Mouse (Mus musculus) thymus, adult 2 months (tissue): ENCODE results near the gene Actn3. TPM values are rescaled to one million over a fixed set of nuclear protein-coding genes. Genes with fewer than 3 reads are reported as not detected.
A peak's percentile ranks its signal among the peaks of the same experiment; 100 is the strongest.

Experiments used
- DNase-seq: peaks from one replicate; pipeline ENCODE4 v3.0.0; 2021
- H3K27ac ChIP-seq: fragments of 200-500 bp; 2 replicates; pipeline ENCODE4 v1.5.1; 2012; ENCODE audit warnings: low read length, control low read depth; ENCODE audit not compliant: control insufficient read depth, insufficient read depth
- H3K27me3 ChIP-seq: fragments of 200-500 bp; 2 replicates; pipeline ENCODE4 v1.6.1; 2012; ENCODE audit warnings: mild to moderate bottlenecking, low read length, moderate library complexity, mixed read lengths; ENCODE audit not compliant: control insufficient read depth, insufficient read depth
- H3K36me3 ChIP-seq: fragments of 200-500 bp; 2 replicates; pipeline ENCODE4 v1.6.1; 2012; ENCODE audit warnings: mild to moderate bottlenecking, low read length, moderate library complexity; ENCODE audit not compliant: control insufficient read depth, insufficient read depth
- H3K4me1 ChIP-seq: fragments of 200-500 bp; replicated peaks from 2 replicates; pipeline ENCODE4 v1.6.1; 2012; ENCODE audit warnings: low read length; ENCODE audit not compliant: control insufficient read depth, insufficient read depth
- H3K4me3 ChIP-seq: fragments of 200-500 bp; 2 replicates; pipeline ENCODE4 v1.5.1; 2012; ENCODE audit warnings: mild to moderate bottlenecking, low read length, control low read depth, moderate library complexity; ENCODE audit not compliant: control insufficient read depth, insufficient read depth
- CTCF ChIP-seq: fragments of 200-500 bp; IDR thresholded peaks from 2 replicates; pipeline ENCODE4 v1.5.1; 2012; ENCODE audit warnings: mild to moderate bottlenecking, control low read depth, low read length, moderate library complexity, borderline replicate concordance; ENCODE audit not compliant: control insufficient read depth, poor library complexity, insufficient read depth; ENCODE audit errors: extremely low read depth
- POLR2A ChIP-seq: fragments of 200-500 bp; IDR thresholded peaks from 2 replicates; pipeline ENCODE4 v1.6.1; 2012; ENCODE audit warnings: mild to moderate bottlenecking, low read length, control low read depth, moderate library complexity; ENCODE audit not compliant: control insufficient read depth, poor library complexity, insufficient read depth; ENCODE audit errors: extremely low read depth
- WGBS: fragments of 180-500 bp; shearing (Covaris S2); methylation state at CpG from one replicate; pipeline ENCODE4 v1.1.7; 2018; 5-methylcytosine and 5-hydroxymethylcytosine counted together
- polyA plus RNA-seq: library from polyadenylated mRNA; depleted of rRNA; stranded (reverse); fragments of >200 nt; gene quantifications from 2 replicates; pipeline ENCODE4 v1.2.3, GENCODE M21; 2012

Actn3 gene
- polyA plus RNA-seq, 1 experiment = 11.8 TPM

DNA sequence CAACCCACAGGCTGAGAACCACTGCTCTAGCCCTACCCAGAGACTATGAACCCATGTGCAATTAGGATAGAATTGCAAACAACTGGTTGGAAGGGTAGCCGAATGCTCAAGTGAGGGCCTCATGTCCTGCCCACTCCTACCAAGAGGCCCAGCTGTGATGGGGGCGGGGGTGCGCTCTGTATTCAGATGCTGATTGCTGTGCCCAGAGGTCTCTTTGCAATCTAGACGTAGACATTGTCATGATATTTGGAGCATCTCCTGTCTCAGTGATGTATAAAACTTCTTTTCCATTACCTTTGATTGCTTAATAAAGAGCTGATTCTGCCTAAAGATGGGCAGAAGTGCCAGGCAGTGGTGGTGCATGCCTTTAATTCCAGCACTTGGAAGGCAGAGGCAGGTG lies 27.9 kb downstream of the Actn3 start:
- peaks cover 6% of the 10 kb centered on the region; the same call in 1 of the 2 replicates for H3K27me3 ChIP-seq
- no peak for TF ChIP-seq POLR2A
- no peak for TF ChIP-seq CTCF
- H3K36me3 ChIP-seq = no peaks in the 10 kb centered on the region
- H3K4me1 ChIP-seq = no peaks in the 10 kb centered on the region
- WGBS = 87% methylated on average over 4 of the region's 4 CpGs
- DNase-seq = no peak
- no peak overlapping the region for H3K4me3 ChIP-seq
- H3K27ac ChIP-seq = no peak overlapping the region

DNA sequence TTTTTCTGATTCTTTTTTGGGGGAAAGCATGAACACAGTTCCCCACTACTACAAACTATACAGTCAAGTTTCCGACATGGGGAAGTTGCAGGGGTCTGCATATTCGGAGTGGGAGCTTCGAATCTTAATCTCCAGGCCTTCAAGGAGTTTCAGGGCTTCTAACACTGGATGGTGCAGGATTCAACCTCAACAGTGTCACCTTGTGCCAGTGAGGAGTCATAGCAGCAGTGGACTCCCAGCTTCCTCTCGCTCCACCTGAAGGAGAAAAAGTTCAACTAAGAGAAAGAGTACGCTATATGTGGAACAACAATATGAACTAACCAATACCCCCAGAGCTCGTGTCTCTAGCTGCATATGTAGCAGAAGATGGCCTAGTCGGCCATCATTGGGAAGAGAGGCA lies 30.2 kb downstream of the Actn3 start:
- Histone ChIP-seq H3K4me3 (no peak overlapping the region), H3K36me3 (no peaks in the 10 kb centered on the region), H3K27me3 (no peaks in the 10 kb centered on the region), H3K4me1 (no peaks in the 10 kb centered on the region), H3K27ac (no peak overlapping the region)
- no peak for TF ChIP-seq POLR2A
- TF ChIP-seq CTCF = no peak
- 23% methylated on average over 7 of the region's 7 CpGs for WGBS
- peak; percentile 27 for DNase-seq

DNA sequence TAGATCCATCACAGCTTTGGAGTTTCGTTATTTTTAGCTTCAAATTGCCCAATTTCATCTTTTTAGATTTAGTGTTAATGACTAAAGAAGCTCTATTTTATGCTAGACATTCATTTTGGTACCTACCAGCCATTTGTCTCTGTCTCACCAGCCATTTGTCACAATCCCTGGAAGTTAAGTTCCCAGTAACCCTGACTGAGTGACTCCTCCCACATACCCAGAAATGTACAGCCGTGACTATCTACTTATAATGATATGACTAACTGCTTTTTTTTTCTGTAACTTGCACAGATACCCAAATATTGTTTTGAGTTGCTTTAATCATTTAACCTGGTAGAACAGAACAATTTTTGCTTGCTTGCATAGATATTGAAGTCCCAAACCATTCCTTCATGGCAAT lies 31.9 kb downstream of the Actn3 start:
- H3K4me1 ChIP-seq = no peaks in the 10 kb centered on the region
- no peaks in the 10 kb centered on the region for H3K36me3 ChIP-seq
- DNase-seq = no peak
- no peak overlapping the region for H3K27ac ChIP-seq
- no peak overlapping the region for H3K4me3 ChIP-seq
- WGBS = 85% methylated on average over 2 of the region's 2 CpGs
- H3K27me3 ChIP-seq = no peaks in the 10 kb centered on the region; the same call in 1 of the 2 replicates
- TF ChIP-seq POLR2A = no peak
- no peak for TF ChIP-seq CTCF

DNA sequence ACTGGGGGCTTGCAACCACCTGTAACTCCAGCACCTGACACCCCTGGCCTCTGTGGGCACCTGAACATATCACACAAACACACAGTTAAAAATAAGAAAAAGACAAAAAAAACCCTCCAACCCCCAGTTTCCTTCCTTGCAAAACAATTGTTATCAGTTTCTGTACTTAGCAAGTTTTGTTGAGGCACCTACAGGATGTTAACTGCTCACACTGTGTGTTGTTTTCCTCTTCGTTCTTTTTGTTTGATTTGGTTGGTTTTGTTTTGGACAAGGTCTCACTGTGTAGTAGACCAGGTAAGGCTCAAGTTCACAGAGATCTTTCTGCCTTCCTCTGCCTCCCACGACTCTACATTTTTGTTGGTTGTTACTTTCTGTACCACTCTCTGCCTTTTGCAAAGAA lies 35.1 kb downstream of the Actn3 start:
- Histone ChIP-seq H3K36me3 (no peaks in the 10 kb centered on the region), H3K4me1 (peaks cover 15% of the 10 kb centered on the region), H3K4me3 (no peak overlapping the region), H3K27me3 (no peaks in the 10 kb centered on the region; the same call in 1 of the 2 replicates), H3K27ac (peak overlapping the region; percentile 64)
- no peak for TF ChIP-seq CTCF
- TF ChIP-seq POLR2A = no peak
- no peak for DNase-seq
- 42% methylated on average over 2 of the region's 2 CpGs for WGBS

DNA sequence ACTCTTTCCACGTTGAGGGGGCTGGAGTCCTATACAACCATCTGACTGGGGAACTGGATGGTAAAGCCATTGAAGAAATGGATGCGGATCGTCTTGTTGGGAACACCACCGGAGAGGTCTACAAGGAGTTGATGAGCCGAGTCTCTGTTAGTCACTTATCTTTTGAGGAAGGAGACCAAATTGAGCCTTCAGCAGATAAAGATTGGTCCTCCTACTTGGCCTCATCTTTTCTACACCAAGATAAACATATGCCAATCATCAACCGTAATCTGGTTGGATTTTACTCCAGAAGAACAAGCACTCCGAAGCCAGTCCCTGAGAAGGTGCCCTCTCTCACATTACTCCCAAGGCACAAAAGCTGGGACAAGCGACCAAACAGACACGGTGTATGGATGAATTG lies 36.9 kb downstream of the Actn3 start:
- DNase-seq = no peak
- no peaks in the 10 kb centered on the region for H3K36me3 ChIP-seq
- peaks cover 15% of the 10 kb centered on the region for H3K4me1 ChIP-seq
- WGBS = 88% methylated on average over 9 of the region's 9 CpGs
- no peak overlapping the region for H3K27ac ChIP-seq
- TF ChIP-seq CTCF = no peak
- no peak for TF ChIP-seq POLR2A
- no peaks in the 10 kb centered on the region; the same call in 1 of the 2 replicates for H3K27me3 ChIP-seq
- no peak overlapping the region for H3K4me3 ChIP-seq

DNA sequence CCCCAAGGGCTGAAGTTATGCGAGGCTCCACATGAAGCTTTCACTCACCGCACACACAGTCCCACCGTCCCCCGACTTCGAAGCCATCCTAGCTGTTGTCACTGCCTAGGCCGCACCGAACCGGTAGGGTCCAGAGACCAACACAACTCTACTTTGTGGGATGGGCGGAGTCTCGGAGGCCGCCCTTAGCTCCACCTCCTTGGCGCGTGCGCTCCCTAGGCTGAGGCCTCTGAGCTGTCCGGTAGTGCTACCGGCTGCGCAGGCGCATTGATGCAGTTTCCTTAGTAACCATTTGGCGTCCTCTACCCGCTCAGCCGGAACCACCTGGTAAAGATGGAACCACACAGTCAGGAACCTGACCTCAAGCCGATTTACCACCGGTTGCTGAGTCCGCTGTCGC lies 38.6 kb downstream of the Actn3 start, which contains the start of the genes Ccs and Ccdc87:
Gene Ccs, minus strand, starts transcription at position 184 of the 400 bp plus-strand sequence.
Gene Ccdc87, plus strand, starts transcription at position 218 of the 400 bp plus-strand sequence.
- Histone ChIP-seq H3K4me3 (peak within 1 kb of the TSS; percentile 75), H3K36me3 (no peaks in the 10 kb centered on the region), H3K27me3 (no peaks in the 10 kb centered on the region; the same call in 1 of the 2 replicates), H3K27ac (no peak within 1 kb of the TSS), H3K4me1 (peaks cover 15% of the 10 kb centered on the region)
- DNase-seq = peak; percentile 93
- WGBS = 1% methylated on average over 25 of the region's 25 CpGs
- TF ChIP-seq POLR2A (peak; percentile 46; the same call in 1 of the 2 replicates), CTCF (0 out of 2 replicates have a peak, but pooled peaks have one; percentile 35)
